Mouse (Mus musculus) megakaryocyte-erythroid progenitor cell, adult 5-6 weeks (primary cell): Measurements from ENCODE around the gene Ncapg2. TPM values are rescaled to one million over a fixed set of nuclear protein-coding genes. Genes with fewer than 3 reads are reported as not detected.

Experiments
- ATAC-seq: replicated peaks from 2 replicates; pipeline ENCODE4 v1.8.0; 2016; ENCODE audit warnings: mild to moderate bottlenecking, inconsistent platforms; ENCODE audit not compliant: severe bottlenecking, poor library complexity, low FRiP score, low TSS enrichment
- total RNA-seq, 2 experiments: library from RNA; stranded (forward) in 1 of 2; stranded (reverse) in 1 of 2; fragments of 200-1000, 215-1000 nt in 1 of 2; fragments of >200 nt in 1 of 2; fragmentation: Nextera tagmentation in 1 of 2; gene quantifications; 2 replicates each; pipeline ENCODE4 v1.2.3; 2014 to 2017

Ncapg2 gene
- total RNA-seq, 2 experiments from 2014 or later, result 81.5 to 192 TPM

DNA sequence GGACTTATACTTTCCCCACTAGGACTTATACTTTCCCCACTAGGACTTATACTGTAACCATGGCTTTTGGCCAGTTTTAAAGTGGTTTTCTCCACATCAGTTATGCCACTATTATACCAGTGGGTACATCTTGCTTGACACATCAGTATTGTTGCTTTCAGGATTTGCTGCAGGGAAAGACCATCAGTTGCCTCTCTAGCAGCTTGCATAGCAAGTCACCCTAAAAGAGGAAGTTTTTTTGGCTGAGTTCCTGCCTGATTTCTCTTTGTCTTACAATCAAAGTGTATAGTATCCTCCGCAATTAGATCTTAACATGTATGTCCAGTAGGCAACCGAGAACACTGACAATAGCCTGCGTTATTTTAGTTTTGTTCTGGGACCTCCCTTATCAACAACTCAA, 30.9 kb downstream of the Ncapg2 start:
- no peak for ATAC-seq

GRCm38 (mm10) chr12:116438591-116438990, 33.4 kb downstream of the Ncapg2 start:
- ATAC-seq, result no peak

DNA sequence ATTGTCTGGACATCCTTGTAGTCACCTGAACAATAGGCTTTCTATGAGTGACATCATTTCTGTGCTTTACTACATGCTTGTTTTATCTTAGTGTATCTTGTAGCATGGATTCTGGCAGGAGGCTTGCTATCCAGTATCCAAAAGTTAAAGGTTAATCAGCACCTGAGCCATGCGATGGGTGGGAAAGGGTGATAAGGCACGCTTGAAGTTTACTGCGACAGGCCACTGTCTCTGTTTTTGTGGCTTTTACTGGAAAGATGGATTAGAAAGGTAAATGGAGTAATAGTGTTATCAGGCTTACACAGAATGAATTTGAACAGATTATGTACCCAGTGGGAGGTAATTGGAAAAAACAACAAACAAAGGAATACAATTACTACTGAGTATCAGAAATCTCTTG, 37.0 kb downstream of the Ncapg2 start:
- ATAC-seq, result peak; percentile 72

- ATAC-seq, result no peak
These were observed 44.3 kb downstream of the Ncapg2 start for GRCm38 (mm10) chr12:116449536-116449935.

GRCm38 (mm10) chr12:116460379-116461065, 55.3 kb downstream of the Ncapg2 start:
- no peak for ATAC-seq

DNA sequence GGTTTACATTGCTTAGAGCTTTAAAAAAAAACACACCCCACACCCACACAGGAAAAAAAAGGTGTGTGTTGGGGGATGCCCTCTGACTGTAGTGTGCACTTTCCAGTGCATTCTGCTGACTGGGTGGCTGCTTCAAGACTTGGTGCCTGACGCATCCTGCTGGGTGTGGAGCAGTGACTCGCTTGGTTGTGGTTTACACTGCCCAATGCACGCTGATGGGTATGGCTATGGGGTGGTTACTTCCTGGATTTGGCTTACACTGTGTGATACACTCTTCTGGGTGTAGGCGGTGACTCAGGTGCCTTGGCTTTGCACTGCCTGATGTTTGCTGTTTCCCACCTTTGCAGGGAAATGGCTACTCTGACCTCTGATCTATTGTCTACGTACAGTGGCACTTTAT, 61.8 kb downstream of the Ncapg2 start:
- peak; percentile 33; the same call in 1 of the 2 replicates for ATAC-seq

DNA sequence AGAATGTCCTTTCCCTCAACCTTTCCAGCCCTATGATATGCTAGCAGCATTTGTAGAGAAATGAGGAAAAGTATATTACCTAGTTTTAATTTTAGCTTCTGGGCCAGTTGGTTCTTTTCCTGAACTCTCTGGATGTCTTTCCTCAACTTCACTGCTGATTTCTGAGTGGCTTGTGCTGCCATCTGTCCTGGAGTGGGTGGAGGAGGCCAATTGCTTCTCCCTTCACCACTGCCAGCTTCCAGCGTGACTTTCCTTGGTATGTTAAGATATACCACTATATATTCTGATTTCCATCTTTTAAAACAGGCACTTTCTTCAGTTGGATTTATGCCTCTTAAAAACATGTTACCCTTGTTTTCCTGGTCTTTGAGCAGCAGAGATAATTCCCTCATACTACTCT, 63.1 kb downstream of the Ncapg2 start:
- no peak for ATAC-seq

GRCm38 (mm10) chr12:116469096-116469495, 63.9 kb downstream of the Ncapg2 start:
- no peak for ATAC-seq

DNA sequence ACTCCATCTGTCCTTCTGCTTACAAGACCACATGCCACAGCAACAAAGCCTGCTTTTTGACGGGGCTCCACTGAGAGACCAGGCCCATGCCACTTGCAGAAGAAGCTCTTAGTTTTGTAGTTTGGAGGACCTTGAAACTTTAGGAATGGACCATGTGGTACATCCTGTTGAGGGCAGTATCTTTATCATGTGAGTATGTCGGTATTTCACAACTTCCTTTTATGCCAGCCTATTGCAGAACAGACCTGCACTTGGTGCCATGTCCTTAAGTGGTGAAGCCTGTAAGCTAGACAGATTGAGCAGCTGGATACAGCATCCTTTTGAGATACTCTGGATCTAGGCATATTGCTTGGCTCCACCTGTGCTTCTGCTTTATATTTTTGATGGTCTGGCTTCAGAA, 68.1 kb downstream of the Ncapg2 start:
- ATAC-seq, result no peak

- ATAC-seq, result no peak
These were observed 68.6 kb downstream of the Ncapg2 start for GRCm38 (mm10) chr12:116473761-116474160.

DNA sequence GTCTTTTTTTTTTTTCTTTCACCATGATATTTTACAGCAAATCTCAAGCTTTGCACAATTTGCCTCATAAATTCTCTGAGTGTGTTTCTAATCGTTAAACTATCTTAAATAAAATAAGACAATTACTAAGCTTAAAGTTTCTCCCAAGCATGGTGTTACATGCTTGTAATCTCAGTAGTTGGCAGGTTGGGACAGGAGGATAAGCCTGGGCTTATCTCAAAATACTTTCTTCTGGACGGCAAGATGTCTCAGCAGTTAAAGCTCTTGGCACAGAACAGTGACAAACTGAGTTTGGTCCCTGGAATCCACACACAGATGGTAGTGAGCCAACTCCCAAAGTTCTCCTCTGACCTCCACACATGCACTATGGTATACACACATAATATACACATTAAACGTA, 69.5 kb downstream of the Ncapg2 start:
- 0 out of 2 replicates have a peak, but pooled peaks have one; percentile 41 for ATAC-seq

GRCm38 (mm10) chr12:116478771-116479170, 73.6 kb downstream of the Ncapg2 start:
- ATAC-seq, result no peak

DNA sequence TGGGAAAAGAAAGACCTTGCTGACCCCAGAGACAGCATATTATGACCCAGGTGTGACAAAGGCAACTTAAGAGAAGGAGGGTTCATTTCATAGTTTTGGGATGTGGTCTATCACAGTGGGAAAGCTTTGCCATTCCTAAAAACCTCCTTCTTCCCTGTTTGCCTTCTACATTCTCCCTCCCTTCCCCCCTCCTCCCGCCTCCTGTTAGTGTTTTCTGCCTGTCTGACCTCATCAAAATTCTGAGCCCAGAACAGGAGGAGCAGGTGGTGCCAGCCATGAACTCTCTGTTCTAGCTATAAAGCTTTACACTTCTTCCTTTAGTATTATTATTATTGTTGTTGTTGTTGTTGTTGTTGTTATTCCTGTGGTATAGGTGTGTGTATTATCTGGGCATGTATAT, 76.7 kb downstream of the Ncapg2 start:
- no peak for ATAC-seq

DNA sequence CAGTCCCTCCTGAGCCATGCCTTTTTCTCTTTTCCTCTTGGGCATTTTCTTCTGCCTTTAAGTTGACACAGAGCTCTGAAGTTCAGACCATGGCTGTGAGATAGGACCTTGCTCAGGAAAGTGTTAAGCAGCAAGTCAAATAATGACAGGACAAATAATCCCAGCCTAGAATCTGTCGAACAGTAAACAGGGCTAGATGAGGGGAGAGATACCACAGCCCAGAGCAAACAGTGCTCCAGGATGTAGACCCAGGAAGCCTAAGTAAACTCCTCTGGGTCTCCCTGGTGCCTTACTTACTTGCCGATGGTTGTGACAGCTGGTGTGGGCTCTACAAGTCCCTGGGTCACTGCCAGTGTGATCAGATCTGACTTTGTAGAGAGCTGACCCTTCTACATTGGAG, 78.4 kb downstream of the Ncapg2 start:
- ATAC-seq, result no peak

DNA sequence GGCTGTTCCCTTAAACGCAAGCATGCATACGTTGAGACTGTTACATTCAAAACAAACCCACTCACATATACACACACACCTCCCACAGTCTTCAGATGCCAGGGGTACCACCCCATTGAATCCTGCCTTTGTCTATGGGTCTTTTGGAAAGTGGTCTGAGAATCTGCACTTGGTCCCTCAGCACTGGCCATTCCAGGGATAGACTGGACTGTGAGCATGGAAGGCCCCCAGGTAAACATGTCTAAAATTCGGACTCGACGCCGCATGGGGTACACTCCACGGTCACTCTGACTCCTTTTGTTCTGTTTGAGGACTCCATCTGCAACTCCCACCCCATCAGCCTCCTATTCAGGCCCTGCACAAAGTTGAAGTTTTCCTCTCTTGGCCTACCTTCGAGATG, 79.8 kb downstream of the Ncapg2 start:
- ATAC-seq, result no peak

GRCm38 (mm10) chr12:116485591-116486403, 80.6 kb downstream of the Ncapg2 start, which contains the start of gene Ptprn2:
Gene Ptprn2, plus strand, starts transcription at chr12:116485720.
- ATAC-seq, result peak; percentile 91

DNA sequence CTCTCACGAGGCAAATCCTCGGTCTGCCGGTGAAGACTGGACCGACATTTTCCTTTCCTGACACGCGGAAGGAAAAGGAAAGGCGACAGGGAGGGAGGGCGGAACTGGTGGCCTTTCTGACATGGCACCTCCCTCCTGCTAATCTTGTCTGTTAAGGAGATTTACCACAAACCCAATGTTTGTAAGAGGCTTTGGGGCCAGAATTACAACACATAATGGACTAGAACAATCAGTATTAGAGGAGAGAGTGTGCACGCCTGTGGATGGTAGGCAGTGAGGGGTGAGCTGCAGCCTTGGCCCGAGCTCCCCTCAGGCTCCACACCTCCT, 81.2 kb downstream of the Ncapg2 start:
- no peak for ATAC-seq

DNA sequence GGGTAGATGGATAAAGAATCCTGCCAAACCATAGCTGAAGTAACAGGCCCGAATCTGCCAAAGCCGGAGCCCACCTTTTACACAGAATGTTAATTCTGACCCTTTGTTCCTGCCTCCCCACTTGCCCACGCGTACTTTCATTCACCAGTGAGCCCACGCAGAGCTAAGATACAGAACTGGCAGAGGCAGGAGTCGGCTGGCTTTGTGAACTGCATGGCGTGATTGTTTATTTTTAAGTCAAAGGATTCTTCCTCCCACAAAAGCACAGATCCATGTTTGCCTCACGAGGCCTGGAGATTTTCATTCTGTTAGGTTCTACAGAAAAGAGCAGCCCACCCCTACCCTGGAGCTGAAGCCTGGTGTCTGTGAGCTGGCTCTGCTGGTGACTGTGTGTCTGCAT, 83.6 kb downstream of the Ncapg2 start:
- no peak for ATAC-seq

DNA sequence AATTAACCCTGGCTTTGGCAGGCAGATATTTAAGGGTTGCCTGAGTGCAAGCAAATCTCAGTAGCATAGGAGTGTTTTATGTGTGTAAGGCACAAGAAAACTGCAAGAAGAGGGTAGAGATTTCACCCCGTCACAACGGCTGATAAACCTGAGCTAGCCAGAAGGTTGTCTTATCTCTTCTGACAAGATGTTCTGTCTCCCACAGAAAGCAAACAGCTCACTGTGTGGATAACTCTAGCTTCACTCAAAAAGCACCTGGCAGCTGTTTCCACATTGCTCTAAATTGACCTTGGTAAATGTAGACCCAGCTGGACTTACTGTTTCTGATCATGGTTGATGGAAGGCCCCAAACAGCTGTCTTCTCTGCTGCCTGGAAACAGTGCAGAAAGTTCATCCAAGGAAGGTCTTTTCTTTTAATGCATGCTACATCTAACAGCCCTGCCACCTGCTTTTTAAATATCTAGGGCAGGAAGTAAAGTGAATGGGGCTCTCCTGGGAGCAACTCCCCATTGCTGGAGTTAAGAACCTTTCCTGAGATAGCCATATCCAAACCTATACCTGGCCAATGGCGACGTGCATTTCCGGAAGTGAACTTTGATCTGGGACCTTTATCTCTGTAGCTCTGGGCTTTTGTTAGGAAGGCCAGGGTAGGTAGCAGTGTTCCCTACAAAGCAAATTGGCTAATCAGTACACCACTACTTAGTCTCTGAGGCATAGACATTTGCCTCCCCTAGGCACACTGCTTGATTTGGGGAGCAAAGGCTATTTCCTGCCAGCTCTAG, 85.6 kb downstream of the Ncapg2 start:
- ATAC-seq, result peak; percentile 39

- no peak for ATAC-seq
These were observed 93.5 kb downstream of the Ncapg2 start for GRCm38 (mm10) chr12:116498666-116499065.
